Comparison of ENCODE assay signal across 15 mouse cellular contexts in genomic region chr2:120147999-120148398, GRCm38 (mm10). TPM values are rescaled to one million over a fixed set of nuclear protein-coding genes. Genes with fewer than 3 reads are reported as not detected.
DNase-seq lines count a peak whose midpoint lies in the region; ATAC-seq and TF ChIP-seq lines count a peak whose summit lies in the region.
"Had no signal": no experiment of that assay in that cellular context is flagged by ENCODE, and none has a peak within 500 bp of the region (broad histone marks: within the 10 kb centered on the region; RNA-seq: fewer than 3 reads in every experiment).

No protein-coding gene starts in this region.

- peak; percentile 29; the same call in 1 of the 2 replicates for ATAC-seq in liver, postnatal 0 days
- no peak for ATAC-seq in liver, embryonic 12.5 days
- ATAC-seq in heart, embryonic 13.5 days (ENCODE audit: extremely low read depth, insufficient number of reproducible peaks, low FRiP score, low TSS enrichment), result peak; percentile 68; the same call in 1 of the 2 replicates
- ATAC-seq in stomach, postnatal 0 days (ENCODE audit: low FRiP score, low TSS enrichment), result peak; percentile 81
- ATAC-seq in hindbrain, embryonic 16.5 days, result no peak
- ATAC-seq: forebrain, embryonic 15.5 days had no signal

- 53% methylated on average over 3 of the region's 3 CpGs for WGBS in liver, postnatal 0 days (ENCODE audit: insufficient replicate concordance)
- 42% methylated on average over 3 of the region's 3 CpGs for WGBS in liver, embryonic 12.5 days (ENCODE audit: insufficient replicate concordance)
- 21% methylated on average over 3 of the region's 3 CpGs for WGBS in heart, embryonic 13.5 days
- WGBS in stomach, postnatal 0 days, result 63% methylated on average over 3 of the region's 3 CpGs
- WGBS in hindbrain, embryonic 16.5 days, result 89% methylated on average over 3 of the region's 3 CpGs

- TF ChIP-seq CTCF in gastrocnemius, adult 2 months (IDR thresholded peaks at IDR 0.05), result no peak
- no peak for TF ChIP-seq CTCF in liver, postnatal 0 days (IDR thresholded peaks at IDR 0.05; ENCODE audit: low read depth)
- TF ChIP-seq CTCF in stomach, postnatal 0 days (IDR thresholded peaks at IDR 0.05; ENCODE audit: low read depth), result no peak

- no peak for TF ChIP-seq EP300 in liver, postnatal 0 days (IDR thresholded peaks at IDR 0.05; ENCODE audit: low read depth)
- no peak for TF ChIP-seq EP300 in stomach, postnatal 0 days (optimal IDR thresholded peaks at IDR 0.05)

- no peaks in the 10 kb centered on the region for H3K27me3 ChIP-seq in liver, postnatal 0 days (ENCODE audit: insufficient read depth, low read length)
- no peaks in the 10 kb centered on the region for H3K27me3 ChIP-seq in liver, embryonic 12.5 days (replicated peaks)
- H3K27me3 ChIP-seq in heart, embryonic 13.5 days (replicated peaks), result no peaks in the 10 kb centered on the region
- no peaks in the 10 kb centered on the region for H3K27me3 ChIP-seq in stomach, postnatal 0 days (ENCODE audit: control insufficient read depth, insufficient read depth, low read length)
- H3K27me3 ChIP-seq in hindbrain, embryonic 16.5 days (replicated peaks; ENCODE audit: control insufficient read depth, insufficient read depth, low read length), result no peaks in the 10 kb centered on the region
- H3K27me3 ChIP-seq: embryonic facial prominence, embryonic 12.5 days; stomach, embryonic 15.5 days had no signal

- no peak overlapping the region for H3K4me2 ChIP-seq in liver, postnatal 0 days (ENCODE audit: low read depth, low read length)
- H3K4me2 ChIP-seq in liver, embryonic 12.5 days, result no peak overlapping the region
- peak overlapping the region; percentile 55 for H3K4me2 ChIP-seq in heart, embryonic 13.5 days
- no peak overlapping the region for H3K4me2 ChIP-seq in stomach, postnatal 0 days (replicated peaks; ENCODE audit: low read depth)
- no peak overlapping the region for H3K4me2 ChIP-seq in hindbrain, embryonic 16.5 days (ENCODE audit: low read length)
- H3K4me2 ChIP-seq: embryonic facial prominence, embryonic 12.5 days; forebrain, embryonic 15.5 days; stomach, embryonic 15.5 days had no signal

- H3K9me3 ChIP-seq in liver, postnatal 0 days (ENCODE audit: low read length), result no peaks in the 10 kb centered on the region
- no peaks in the 10 kb centered on the region for H3K9me3 ChIP-seq in liver, embryonic 12.5 days (replicated peaks)
- H3K9me3 ChIP-seq in heart, embryonic 13.5 days, result no peaks in the 10 kb centered on the region
- no peaks in the 10 kb centered on the region for H3K9me3 ChIP-seq in stomach, postnatal 0 days (ENCODE audit: control insufficient read depth, low read length)
- no peaks in the 10 kb centered on the region for H3K9me3 ChIP-seq in hindbrain, embryonic 16.5 days (ENCODE audit: control insufficient read depth, low read length)
- H3K9me3 ChIP-seq: embryonic facial prominence, embryonic 12.5 days; forebrain, embryonic 15.5 days; hindbrain, embryonic 10.5 days; stomach, embryonic 15.5 days had no signal

- no peak for DNase-seq in gastrocnemius, adult 2 months
- DNase-seq in gastrocnemius, postnatal 14 days, result no peak
- no peak for DNase-seq in liver, postnatal 0 days
- DNase-seq in stomach, postnatal 0 days (ENCODE audit: low spot score), result no peak
- DNase-seq in Muller cell, postnatal 12 days (ENCODE audit: inconsistent ontology term), result no peak
- DNase-seq: adrenal gland, postnatal 25 days; cerebellum, adult 18-20 months; kidney, adult 9 months had no signal

- 0 out of 2 replicates have a peak overlapping the region, but pooled peaks have one; percentile 5 for H3K27ac ChIP-seq in gastrocnemius, adult 2 months
- H3K27ac ChIP-seq in liver, postnatal 0 days (ENCODE audit: low read depth), result no peak overlapping the region
- no peak overlapping the region for H3K27ac ChIP-seq in liver, embryonic 12.5 days
- H3K27ac ChIP-seq in heart, embryonic 13.5 days (replicated peaks), result peak overlapping the region; percentile 86
- H3K27ac ChIP-seq in stomach, postnatal 0 days (replicated peaks), result no peak overlapping the region
- no peak overlapping the region for H3K27ac ChIP-seq in hindbrain, embryonic 16.5 days (ENCODE audit: low read depth, low read length)
- H3K27ac ChIP-seq: embryonic facial prominence, embryonic 12.5 days; forebrain, embryonic 15.5 days; hindbrain, embryonic 10.5 days; stomach, embryonic 15.5 days had no signal

- 0 out of 2 replicates have a peak, but pooled peaks cover 2% of the 10 kb centered on the region for H3K4me1 ChIP-seq in liver, postnatal 0 days (ENCODE audit: insufficient read depth)
- H3K4me1 ChIP-seq in liver, embryonic 12.5 days, result peaks cover 21% of the 10 kb centered on the region
- peaks cover 62% of the 10 kb centered on the region for H3K4me1 ChIP-seq in heart, embryonic 13.5 days
- H3K4me1 ChIP-seq in stomach, postnatal 0 days (replicated peaks; ENCODE audit: control insufficient read depth, insufficient read depth), result no peaks in the 10 kb centered on the region
- no peaks in the 10 kb centered on the region for H3K4me1 ChIP-seq in hindbrain, embryonic 16.5 days (ENCODE audit: control insufficient read depth, insufficient read depth, low read depth, low read length)
- H3K4me1 ChIP-seq: embryonic facial prominence, embryonic 12.5 days; forebrain, embryonic 15.5 days; hindbrain, embryonic 10.5 days; stomach, embryonic 15.5 days had no signal

- H3K36me3 ChIP-seq in liver, postnatal 0 days (replicated peaks; ENCODE audit: insufficient read depth, low read length), result 0 out of 2 replicates have a peak, but pooled peaks cover 2% of the 10 kb centered on the region
- peaks cover 6% of the 10 kb centered on the region for H3K36me3 ChIP-seq in liver, embryonic 12.5 days
- H3K36me3 ChIP-seq in heart, embryonic 13.5 days, result peaks cover 11% of the 10 kb centered on the region
- no peaks in the 10 kb centered on the region for H3K36me3 ChIP-seq in stomach, postnatal 0 days (ENCODE audit: control insufficient read depth, insufficient read depth, low read length)
- no peaks in the 10 kb centered on the region for H3K36me3 ChIP-seq in hindbrain, embryonic 16.5 days (ENCODE audit: control insufficient read depth, insufficient read depth, low read length)
- H3K36me3 ChIP-seq: embryonic facial prominence, embryonic 12.5 days; forebrain, embryonic 15.5 days; hindbrain, embryonic 10.5 days; stomach, embryonic 15.5 days had no signal

- intact Hi-C loops in gastrocnemius, adult 2 months (cut with DNase I), result no loop called here
- intact Hi-C loops in gastrocnemius, postnatal 14 days (cut with DNase I; ENCODE audit: low total_unique reads), result no loop called here

- H3K9ac ChIP-seq in liver, postnatal 0 days (replicated peaks), result no peak overlapping the region
- H3K9ac ChIP-seq in liver, embryonic 12.5 days, result no peak overlapping the region
- peak overlapping the region; percentile 41 for H3K9ac ChIP-seq in heart, embryonic 13.5 days
- H3K9ac ChIP-seq in stomach, postnatal 0 days (ENCODE audit: low read length), result no peak overlapping the region
- H3K9ac ChIP-seq in hindbrain, embryonic 16.5 days (ENCODE audit: low read depth, low read length), result no peak overlapping the region
- H3K9ac ChIP-seq: embryonic facial prominence, embryonic 12.5 days; forebrain, embryonic 15.5 days; stomach, embryonic 15.5 days had no signal

- H3K4me3 ChIP-seq in gastrocnemius, adult 2 months, result no peak overlapping the region
- no peak overlapping the region for H3K4me3 ChIP-seq in liver, postnatal 0 days (ENCODE audit: low read depth, low read length)
- H3K4me3 ChIP-seq in liver, embryonic 12.5 days, result no peak overlapping the region
- H3K4me3 ChIP-seq in heart, embryonic 13.5 days, result no peak overlapping the region
- no peak overlapping the region for H3K4me3 ChIP-seq in stomach, postnatal 0 days (ENCODE audit: low read depth, low read length)
- no peak overlapping the region for H3K4me3 ChIP-seq in hindbrain, embryonic 16.5 days (ENCODE audit: low read length)
- H3K4me3 ChIP-seq: embryonic facial prominence, embryonic 12.5 days; forebrain, embryonic 15.5 days; hindbrain, embryonic 10.5 days; stomach, embryonic 15.5 days had no signal

RNA-seq across cellular contexts. Expression of gene Ehd4, which starts 6.4 kb away (rescaled TPM):
- total RNA-seq in gastrocnemius, adult 2 months (2021), result 10 to 100 TPM; 19.5 to 31.7 TPM
- 10 to 100 TPM; 72.8 to 89.4 TPM for total RNA-seq in gastrocnemius, postnatal 14 days (2021)
- 20.8 and 29.2 TPM in 2 replicates for polyA plus RNA-seq in liver, postnatal 0 days (2015; fragmentation: Nextera tagmentation; extraction: Ambion mirVana)
- polyA plus RNA-seq in liver, embryonic 12.5 days (2016; fragmentation: Nextera tagmentation; extraction: Ambion mirVana), result 27.2 and 28.7 TPM in 2 replicates
- 164 and 183 TPM in 2 replicates for polyA plus RNA-seq in heart, embryonic 13.5 days (2015; fragmentation: Nextera tagmentation; extraction: Ambion mirVana)
- 65.6 and 75.1 TPM in 2 replicates for polyA plus RNA-seq in stomach, postnatal 0 days (2015; fragmentation: Nextera tagmentation; extraction: Ambion mirVana)
- 19.2 and 20.7 TPM in 2 replicates for polyA plus RNA-seq in hindbrain, embryonic 16.5 days (2015; fragmentation: Nextera tagmentation; extraction: Ambion mirVana)

Comparison
In these comparisons a context has a peak if more than half of its experiments do, and no peak if none do; other contexts are left out.
1. ATAC-seq: peak in liver, postnatal 0 days (single experiment), heart, embryonic 13.5 days (single experiment) and stomach, postnatal 0 days (single experiment); none in liver, embryonic 12.5 days (single experiment) and hindbrain, embryonic 16.5 days (single experiment).
2. H3K27ac ChIP-seq: peak in gastrocnemius, adult 2 months (single experiment) and heart, embryonic 13.5 days (single experiment); none in liver, postnatal 0 days (single experiment), liver, embryonic 12.5 days (single experiment), stomach, postnatal 0 days (single experiment) and hindbrain, embryonic 16.5 days (single experiment).